Mouse (Mus musculus): ENCODE results near the gene Dll1.

The Dll1 gene

DNA sequence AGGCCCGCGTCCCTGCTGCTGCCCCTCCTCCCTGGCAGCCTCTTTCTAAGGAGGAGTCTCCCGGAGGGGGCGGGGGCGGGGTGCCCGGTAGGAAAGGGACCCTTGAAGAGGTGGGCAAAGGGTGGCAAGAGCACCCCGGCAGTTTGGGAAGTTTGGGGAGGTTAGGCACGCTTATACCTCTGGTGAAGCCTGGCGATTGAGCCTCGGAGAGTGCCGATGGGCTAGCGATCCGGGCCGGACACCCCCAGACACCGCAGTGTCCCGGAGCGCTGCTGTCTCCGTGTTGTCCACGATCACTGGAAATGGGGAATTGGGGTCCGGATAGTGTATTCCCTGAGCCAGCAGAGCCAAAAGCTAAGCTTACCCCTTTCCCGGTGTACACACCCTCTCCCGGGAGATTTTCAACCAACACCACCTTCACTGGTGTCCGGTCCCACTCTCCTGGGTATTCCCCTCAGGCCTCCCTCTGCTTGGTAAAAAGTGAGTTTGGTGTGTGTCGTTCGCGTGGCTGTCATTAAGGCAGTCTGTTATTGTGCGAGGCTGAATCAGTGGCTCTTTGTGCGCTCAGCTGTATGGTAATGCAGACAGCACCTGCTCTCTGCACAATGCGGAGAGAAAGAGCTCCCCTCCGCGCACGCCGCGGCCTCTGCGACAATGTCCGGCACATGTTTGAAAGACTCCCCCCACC is at the start of gene Dll1:
Gene Dll1, minus strand, starts transcription at position 379 of the 688 bp plus-strand sequence.
- peak; percentile 29 for DNase-seq (ENCODE audit: low read depth)

DNA sequence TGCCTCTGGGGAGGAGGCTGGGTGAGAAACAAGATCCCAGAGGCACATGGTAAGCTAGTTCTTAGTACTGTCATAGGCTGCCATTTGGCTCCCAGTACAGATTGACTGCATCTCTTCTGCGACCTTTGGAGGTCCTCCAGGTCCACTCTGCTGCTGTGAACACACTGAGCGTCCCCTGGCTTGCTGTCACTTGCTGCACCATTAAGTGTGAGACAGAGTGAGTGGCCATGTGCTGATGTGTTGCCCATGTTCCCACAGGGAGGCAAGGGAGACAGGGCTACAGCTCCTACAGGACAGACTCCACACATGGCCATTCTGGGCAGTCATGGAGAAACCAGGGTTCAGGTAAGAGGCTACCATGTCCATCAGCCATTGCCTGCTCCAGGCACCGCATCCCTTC is 49.3 kb upstream of the Dll1 start:
- no peak for DNase-seq (ENCODE audit: low read depth)

DNA sequence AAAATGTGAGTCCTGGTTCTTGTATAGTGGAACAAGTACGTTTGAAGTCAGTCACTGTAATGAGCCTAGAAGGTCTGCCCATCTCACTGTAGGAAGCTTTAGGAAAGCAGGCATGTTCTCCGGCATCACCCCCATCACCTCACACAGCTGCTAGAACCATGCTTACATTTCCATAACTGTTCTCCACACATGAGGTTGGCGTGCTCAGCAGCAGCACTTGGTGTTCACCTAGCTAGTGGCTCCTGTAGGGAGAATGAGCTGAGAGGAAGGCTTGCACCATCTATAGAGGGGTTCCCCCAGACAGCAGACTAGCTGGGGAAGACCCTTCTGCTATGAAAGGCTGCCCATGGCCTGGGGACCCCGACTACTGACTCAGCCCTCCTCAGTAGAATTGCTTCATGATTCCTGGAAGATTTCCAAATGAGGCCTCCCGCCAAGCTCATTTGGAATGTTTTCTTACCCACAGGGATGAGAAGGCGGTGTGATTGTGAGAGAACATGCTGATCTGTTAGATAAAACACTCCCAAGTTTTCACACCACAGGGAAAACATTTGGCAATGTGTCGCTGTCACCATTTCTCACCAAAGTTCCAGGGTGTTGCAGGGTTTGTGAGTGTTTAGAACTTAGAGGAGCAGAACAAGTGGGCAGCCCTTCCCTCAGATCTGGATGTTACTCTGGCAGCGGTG is 46.6 kb upstream of the Dll1 start:
- no peak for DNase-seq (ENCODE audit: low read depth)

DNA sequence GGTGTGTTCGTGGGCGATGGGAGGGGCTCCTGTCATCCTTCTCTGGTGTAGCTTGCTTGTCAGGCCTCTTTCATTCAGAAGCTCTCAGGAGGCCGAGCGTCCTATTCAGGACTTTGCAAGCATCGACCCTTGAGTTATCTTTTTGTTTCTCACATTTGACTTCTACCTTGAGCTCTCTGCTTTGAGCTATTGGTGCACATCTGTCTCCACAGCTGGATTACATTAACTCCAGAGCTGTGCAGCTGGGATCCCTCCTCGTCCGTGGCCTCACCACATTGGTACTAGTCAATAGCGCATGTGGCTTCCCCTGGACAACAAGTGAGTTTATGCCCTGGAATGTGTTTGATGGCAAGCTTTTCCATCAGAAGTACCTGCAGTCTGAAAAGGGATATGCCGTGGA is 46.0 kb upstream of the Dll1 start:
- DNase-seq (ENCODE audit: low read depth) = no peak

DNA sequence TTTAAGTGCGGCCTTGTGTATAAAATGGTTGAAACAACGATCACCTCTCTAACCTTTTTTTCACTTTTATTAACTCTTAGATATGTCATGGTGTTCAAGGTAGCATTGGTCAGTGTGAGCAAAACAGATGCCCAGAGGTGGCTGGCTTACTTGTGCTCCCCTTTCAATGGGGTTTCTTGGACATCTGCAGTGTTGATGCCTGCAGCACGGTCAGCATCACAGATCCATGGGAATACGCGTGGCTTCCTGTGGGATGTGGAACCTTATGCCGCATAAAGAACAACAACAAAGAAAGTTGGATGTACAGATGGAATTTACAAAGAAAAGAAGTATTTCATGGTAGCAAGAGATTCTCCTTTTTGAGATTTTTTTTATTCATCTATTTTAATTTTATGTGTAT is 44.8 kb upstream of the Dll1 start:
- no peak for DNase-seq (ENCODE audit: low read depth)

DNA sequence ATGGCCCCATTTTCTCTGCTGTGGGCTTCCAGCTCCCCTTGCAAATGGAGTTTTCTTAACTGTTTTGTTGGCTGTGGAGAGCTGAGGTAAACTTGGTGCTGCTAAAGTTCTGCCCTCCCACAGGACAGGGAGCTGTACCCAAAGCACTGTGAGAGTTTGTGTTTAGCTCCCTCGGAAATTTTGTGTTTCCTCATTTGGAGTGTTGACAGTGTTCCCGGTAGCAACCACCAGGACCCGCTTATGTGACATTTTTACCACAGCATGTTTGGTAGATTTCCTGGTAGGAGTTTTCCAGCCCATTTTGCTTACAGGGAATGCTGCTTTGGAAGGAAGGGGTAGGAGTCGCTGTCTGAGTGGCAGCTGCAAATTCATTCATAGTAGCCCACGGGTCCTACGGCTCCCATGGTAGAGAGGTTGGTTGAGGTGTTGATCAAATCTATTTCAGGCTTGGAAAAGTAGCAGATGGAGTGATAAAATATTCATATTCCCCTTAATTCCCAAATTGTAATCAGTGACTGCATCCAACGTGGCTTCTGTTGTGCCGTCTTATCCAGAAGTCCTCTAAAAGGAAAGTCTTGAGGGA is 43.4 kb upstream of the Dll1 start:
- DNase-seq (ENCODE audit: low read depth) = no peak

GRCm38 (mm10) chr17:15419534-15419933 is 42.9 kb upstream of the Dll1 start:
- no peak for DNase-seq (ENCODE audit: low read depth)

- DNase-seq (ENCODE audit: low read depth) = no peak
Measured at GRCm38 (mm10) chr17:15416596-15417215, 40.0 kb upstream of the Dll1 start.

DNA sequence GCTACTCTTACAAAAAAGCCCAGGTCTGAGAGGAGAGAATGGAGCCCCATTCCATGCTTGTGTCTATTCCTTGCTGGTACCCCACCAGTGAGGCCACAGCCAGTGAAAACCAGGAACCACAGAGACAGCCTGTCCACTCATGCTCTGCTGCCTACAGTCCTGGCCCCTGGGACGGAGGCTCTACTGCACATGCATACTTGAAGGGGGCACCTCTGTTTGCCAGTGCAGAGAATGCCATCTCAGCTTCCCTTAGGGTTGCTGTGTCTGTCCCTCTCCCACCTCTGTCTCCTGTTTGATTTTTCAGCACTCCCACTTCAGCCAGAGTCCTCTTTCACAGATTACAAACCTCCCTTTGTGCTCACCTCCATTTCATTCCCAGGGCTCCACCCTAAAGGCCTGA is 34.2 kb upstream of the Dll1 start:
- DNase-seq (ENCODE audit: low read depth) = no peak

GRCm38 (mm10) chr17:15409261-15409660 is 32.6 kb upstream of the Dll1 start:
- no peak for DNase-seq (ENCODE audit: low read depth)

DNA sequence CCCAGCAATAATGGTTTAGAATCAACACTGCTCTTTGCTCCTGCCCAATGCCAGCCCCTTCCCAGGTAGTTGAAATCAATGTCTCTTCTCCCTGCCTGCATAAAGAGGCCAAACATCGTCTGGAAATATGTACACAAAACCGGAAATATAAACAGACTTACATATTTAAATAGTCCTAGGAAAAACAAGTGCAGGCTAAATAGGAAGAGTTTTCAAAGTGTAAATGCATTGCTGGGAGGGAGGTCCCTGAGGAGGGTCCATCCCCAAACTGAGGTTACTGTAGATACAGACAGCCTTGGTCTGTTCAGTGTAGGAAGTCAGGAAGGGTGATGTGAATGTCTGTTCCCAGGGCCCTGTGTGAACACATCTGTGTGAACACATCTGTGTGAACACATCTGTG is 29.9 kb upstream of the Dll1 start:
- DNase-seq (ENCODE audit: low read depth) = no peak

DNA sequence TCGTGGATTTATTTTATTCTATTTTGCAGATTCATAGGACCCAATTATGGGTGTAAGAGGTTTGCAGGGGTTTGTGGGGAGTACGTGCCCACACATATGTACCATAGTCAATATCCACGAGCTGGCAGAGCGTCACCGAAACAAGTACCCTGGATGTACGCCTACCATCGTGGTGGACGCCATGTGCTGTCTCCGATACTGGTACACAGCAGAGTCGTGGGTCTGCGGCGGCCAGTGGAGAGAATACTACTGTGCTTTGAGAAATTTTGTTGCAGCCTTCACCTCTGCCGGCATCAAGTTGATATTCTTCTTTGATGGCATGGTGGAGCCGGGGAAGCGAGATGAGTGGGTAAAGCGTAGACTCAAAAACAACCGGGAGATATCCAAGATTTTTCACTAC is 25.0 kb upstream of the Dll1 start:
- no peak for DNase-seq (ENCODE audit: low read depth)

- peak; percentile 97 for DNase-seq (ENCODE audit: low read depth)
Measured at GRCm38 (mm10) chr17:15395997-15396675, 19.5 kb upstream of the Dll1 start, which contains the start of gene Fam120b. Gene Fam120b, plus strand, starts transcription at chr17:15396202.

GRCm38 (mm10) chr17:15389356-15389755 is 12.7 kb upstream of the Dll1 start:
- DNase-seq (ENCODE audit: low read depth) = no peak

DNA sequence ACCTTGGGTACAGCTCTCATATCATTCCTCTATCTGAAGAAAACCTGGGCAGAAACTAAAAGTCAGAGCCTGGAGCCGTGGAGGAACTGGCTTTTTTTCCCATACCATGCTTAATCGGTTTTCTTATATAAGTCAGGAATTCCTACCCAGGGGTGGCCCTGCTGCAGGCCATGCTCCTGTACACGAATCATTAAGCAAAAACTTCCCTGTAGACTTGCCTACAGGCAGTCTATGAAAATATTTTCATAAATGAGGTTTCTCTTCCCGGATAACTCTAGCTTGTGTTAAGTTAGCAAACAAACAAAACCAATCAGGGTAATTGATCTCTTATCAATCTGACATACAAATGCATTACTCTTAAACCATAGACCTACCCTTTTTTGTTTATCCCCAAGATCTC is 12.2 kb upstream of the Dll1 start:
- no peak for DNase-seq (ENCODE audit: low read depth)

- no peak for DNase-seq (ENCODE audit: low read depth)
Measured at GRCm38 (mm10) chr17:15383360-15383759, 6.7 kb upstream of the Dll1 start.

GRCm38 (mm10) chr17:15381869-15382660 is 5.4 kb upstream of the Dll1 start:
- DNase-seq (ENCODE audit: low read depth) = no peak

DNA sequence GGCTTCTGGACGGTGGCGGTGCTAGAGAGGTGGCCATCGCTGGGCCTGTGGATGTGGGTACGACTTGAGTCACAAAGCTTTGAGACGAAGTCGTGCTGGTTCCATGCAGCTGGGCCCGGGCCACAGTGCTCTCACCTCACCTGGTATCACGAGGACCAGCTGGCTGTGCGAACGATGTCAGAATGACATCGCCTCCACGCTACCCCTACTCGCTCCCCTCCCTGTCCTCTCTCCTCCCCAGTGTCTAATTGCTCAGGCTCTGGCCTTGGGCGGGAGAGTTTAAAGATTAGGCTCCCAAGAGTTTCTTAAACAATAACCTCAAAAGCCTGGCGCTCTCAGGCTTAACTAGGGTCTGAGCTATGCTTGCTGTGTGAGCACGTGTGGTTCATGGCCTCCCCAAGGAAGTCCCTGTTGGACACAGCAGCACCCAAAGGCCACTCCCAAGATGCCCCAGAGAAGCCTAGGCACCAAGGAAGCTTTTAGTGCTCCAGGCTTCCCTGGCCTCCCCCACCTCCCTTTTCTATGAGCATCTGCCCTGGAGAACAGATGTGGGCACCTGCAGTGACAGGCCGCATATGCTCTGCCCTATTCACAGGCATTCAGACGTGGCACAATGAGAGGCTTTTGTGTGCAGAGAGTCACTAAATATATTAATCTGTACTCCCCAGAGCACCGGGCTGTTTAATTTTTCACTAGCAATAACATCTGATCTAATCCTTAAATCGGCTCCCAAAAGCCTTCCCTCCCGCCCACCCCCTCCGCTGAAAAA is 4.6 kb upstream of the Dll1 start:
- DNase-seq (ENCODE audit: low read depth) = no peak

- DNase-seq (ENCODE audit: low read depth) = peak; percentile 53
Measured at GRCm38 (mm10) chr17:15380641-15381051, 4.0 kb upstream of the Dll1 start.

DNA sequence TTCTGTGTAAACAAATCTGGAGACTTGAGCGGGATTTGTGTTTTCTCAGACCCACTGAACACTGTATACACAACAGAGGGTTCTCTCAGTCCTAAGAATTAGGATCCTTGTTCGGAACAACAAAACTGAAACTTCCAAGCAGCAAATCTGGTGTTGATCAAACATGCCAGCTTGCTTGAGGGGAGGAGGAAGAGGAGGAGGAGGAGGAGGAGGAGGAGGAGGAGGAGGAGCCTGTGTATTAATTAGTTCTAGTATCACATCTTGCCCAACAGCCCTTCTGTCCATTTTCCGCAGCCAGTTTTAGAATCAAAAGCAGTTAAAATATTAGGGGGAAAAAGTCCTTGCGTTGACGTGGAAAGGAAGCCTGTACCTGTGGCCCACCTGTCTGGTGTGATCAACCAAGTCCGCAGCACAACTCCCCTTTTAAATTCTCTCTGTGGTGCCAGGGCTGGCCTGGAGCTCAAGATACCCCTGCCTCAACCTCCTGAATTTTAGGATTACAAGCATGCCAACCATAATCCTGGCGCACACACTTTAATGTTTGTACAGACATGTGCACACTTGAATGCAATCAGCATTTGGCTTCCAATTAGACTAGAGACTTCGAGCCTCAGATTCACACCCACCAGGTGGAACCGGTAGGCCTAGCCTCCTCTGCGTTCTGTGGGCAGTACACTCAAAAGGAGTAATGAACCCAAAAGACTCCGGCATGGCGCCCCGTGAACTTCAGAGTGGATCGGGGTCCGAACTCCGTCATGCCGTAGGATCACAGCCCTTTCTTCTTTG is 3.3 kb upstream of the Dll1 start:
- no peak for DNase-seq (ENCODE audit: low read depth)
